Mouse (Mus musculus) myocyte (in vitro differentiated cells): ENCODE results near the gene Elavl1.

Experiments
- CEBPB ChIP-seq: IDR thresholded peaks from 2 replicates; pipeline ENCODE4 v1.6.1; 2011; ENCODE audit warnings: mild to moderate bottlenecking, moderate library complexity; ENCODE audit not compliant: poor library complexity, insufficient read depth, severe bottlenecking
- E2F4 ChIP-seq: IDR thresholded peaks from one replicate; pipeline ENCODE4 v1.6.1; 2011; ENCODE audit warnings: mild to moderate bottlenecking, control low read depth, moderate library complexity; ENCODE audit not compliant: insufficient read depth
- MAX ChIP-seq: IDR thresholded peaks from one replicate; pipeline ENCODE4 v1.6.1; 2011; ENCODE audit warnings: low read depth, mild to moderate bottlenecking, control low read depth
- MYOD1 ChIP-seq, 3 experiments: IDR thresholded peaks; one replicate each; pipeline ENCODE4 v1.6.1; 2011; ENCODE audit warnings: control low read depth in 2 of 3, low read depth in 2 of 3, mild to moderate bottlenecking in 2 of 3, moderate library complexity in 1 of 3; ENCODE audit not compliant: insufficient read length in 2 of 3, control insufficient read depth in 1 of 3
- POLR2A ChIP-seq: IDR thresholded peaks from one replicate; pipeline ENCODE4 v1.6.1; 2011; ENCODE audit warnings: low read depth, mild to moderate bottlenecking, control low read depth, moderate library complexity; ENCODE audit not compliant: insufficient read length
- POLR2AphosphoS2 ChIP-seq: IDR thresholded peaks from one replicate; pipeline ENCODE4 v1.6.1; 2011; ENCODE audit warnings: low read depth, control low read depth; ENCODE audit not compliant: insufficient read length
- SRF ChIP-seq: IDR thresholded peaks from one replicate; pipeline ENCODE4 v1.6.1; 2011; ENCODE audit warnings: low read depth; ENCODE audit not compliant: control insufficient read depth, insufficient read length
- TCF12 ChIP-seq: IDR thresholded peaks from one replicate; pipeline ENCODE4 v1.6.1; 2011; ENCODE audit warnings: mild to moderate bottlenecking, control low read depth; ENCODE audit not compliant: poor library complexity, insufficient read depth, severe bottlenecking
- USF1 ChIP-seq: IDR thresholded peaks from one replicate; pipeline ENCODE4 v1.6.1; 2011; ENCODE audit warnings: low read depth, mild to moderate bottlenecking, control low read depth, moderate library complexity

GRCm38 (mm10) chr8:4252934-4253841, 72.0 kb downstream of the Elavl1 start, which contains the start of gene Snapc2:
- TF ChIP-seq POLR2A (no peak), TCF12 (no peak), MAX (no peak), USF1 (no peak), E2F4 (no peak), CEBPB (no peak), SRF (peak; percentile 38), MYOD1 (IDR thresholded peaks at IDR 0.05; ENCODE audit: control insufficient read depth in 1 of 3, insufficient read length in 2 of 3, low read depth in 2 of 3) (no peak), POLR2AphosphoS2 (peak; percentile 61)
